Mouse (Mus musculus) cerebellum, adult 2 months (tissue): ENCODE measurements around the gene Bhlhe41.

ENCODE experiments used
- CTCF ChIP-seq: fragments of 200-500 bp; IDR thresholded peaks from 2 replicates; pipeline ENCODE4 v1.5.1; 2011; ENCODE audit warnings: low read depth, mild to moderate bottlenecking, control low read depth, low read length, moderate library complexity, borderline replicate concordance; ENCODE audit not compliant: insufficient read depth
- POLR2A ChIP-seq: fragments of 200-500 bp; IDR thresholded peaks from 2 replicates; pipeline ENCODE4 v1.6.1; 2011; ENCODE audit warnings: low read length, control low read depth, borderline replicate concordance; ENCODE audit not compliant: insufficient read depth

DNA sequence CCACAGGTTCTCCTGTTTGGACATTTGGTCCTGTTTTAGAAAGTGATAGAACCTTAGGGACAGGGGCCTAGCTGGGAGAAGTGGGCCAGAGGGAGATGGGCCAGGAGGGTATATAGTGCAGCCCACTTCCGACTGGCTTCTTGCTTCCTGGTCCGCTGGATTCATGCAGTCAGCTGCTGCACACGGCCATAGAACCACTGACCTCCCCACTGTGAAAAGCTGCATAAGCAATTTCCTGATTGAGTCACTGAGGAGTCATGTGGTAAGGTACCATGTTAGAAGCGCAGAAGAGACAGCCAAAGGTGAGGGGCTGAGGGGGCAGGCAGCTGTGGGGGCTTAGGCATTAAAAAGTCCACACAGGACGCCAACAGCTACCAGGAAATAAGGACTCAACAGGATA lies 43.1 kb downstream of the Bhlhe41 start:
- TF ChIP-seq POLR2A (no peak), CTCF (no peak)
